Mouse (Mus musculus): ENCODE measurements around the gene Ccn2.

DNA sequence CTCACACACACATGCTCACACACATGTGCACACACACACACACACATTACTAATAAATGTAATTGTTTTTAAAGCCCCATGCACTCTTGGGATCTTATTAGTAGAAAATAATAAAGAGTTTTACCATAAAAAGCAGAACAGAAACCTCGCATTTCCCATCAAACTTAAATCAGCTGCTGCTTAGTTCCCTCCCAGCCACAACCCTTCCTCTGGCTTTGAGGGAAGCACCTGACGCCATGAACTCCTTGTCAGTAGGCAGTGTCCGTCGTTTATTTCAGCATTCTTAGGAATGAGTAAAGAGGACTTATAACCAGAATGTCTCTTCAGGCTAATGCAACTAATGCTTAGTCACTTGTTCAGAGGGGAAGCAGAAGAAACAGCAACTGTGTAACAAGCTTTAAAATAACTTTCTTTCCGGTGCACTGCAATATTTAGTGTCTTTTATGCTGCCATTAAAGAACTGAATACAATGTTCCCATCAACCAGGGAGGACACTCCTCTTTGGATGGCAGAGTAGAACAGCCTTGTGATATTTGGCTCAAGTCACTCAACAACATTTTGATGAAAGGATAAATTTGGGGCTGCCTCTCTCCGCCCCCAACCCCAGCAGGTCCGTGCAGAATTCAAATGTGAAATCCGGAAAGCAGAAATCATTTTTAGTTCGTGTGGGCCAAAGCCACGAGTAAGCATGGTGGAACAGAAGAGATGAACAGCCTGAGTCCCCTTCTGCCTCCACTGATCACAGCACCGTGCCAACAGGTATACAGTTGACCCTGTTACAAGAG lies 47.7 kb downstream of the Ccn2 start:
- no peak for TF ChIP-seq EP300 (IDR thresholded peaks at IDR 0.05)
- no peak for TF ChIP-seq CTCF (IDR thresholded peaks at IDR 0.05)
